Mouse (Mus musculus): ENCODE measurements around the gene Pkd1. TPM values are rescaled to one million over a fixed set of nuclear protein-coding genes. Genes with fewer than 3 reads are reported as not detected.

Gene Pkd1
- polyA plus RNA-seq, 1 experiment from 2014 or later: 37.9 TPM

DNA sequence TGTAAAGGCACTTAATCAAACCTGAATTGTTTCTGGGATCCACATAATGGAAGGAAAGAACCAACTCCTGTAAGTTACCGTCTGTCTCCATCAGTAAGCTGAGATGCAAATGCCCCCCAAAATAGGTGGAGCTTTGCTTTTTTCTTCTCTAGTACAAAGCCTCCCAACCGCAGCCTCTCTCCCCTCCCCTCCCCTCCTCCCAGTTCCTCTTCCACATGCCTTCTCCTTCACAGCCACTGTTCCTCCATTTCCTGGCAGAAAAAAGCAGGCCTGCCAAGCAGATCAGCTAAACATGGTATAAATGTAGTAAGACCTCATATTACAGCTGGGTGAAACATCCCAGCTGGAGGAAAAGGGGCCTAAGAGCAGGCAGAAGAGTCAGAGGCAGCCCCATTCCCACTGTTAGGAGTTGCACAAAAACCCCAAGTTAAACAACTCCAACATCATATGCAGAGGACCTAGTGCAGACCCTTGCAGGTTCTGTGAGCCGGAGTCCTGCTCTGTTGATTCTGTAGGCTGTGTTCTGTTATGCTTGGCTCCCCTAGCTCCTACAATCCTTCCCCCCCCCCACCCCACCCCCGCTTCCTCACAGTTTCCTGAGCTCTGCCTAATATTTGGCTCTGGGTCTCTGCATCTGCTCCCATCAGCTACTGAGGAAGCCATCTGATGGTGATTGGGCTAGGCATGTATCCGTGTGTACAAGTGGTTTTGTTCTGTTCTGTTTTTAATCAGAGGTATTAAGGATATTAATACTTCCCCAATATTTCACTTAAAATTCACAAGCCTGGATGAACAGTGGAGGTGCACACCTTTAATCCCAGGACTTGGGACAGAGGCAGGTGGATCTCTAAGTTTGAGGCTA is 34.2 kb downstream of the Pkd1 start:
- ATAC-seq (ENCODE audit: low read depth): no peak
- WGBS: 59% methylated on average over 5 of the region's 5 CpGs

DNA sequence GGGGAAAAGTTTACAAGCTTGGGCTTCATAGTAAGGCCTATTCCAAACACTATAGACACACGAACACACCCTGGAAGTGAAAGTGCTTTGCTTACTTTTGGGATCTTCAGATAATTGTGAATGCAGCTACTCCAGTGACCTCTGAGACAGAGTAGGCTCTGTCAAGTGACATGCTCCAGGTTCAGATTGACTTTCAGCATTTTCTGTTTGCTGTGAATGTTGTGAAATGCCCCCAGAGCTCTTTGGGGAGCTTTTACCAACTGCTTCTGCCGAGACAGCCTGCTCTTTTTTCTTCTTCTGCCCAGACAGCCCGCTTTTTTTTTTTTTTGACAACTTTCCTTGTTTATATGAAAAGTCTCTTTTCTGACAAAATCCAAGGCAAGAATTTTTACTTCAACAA is 34.9 kb downstream of the Pkd1 start:
- H3K4me3 ChIP-seq (ENCODE audit: low read depth, low read length): no peak overlapping the region
- 73% methylated on average over 3 of the region's 3 CpGs for WGBS
- ATAC-seq (ENCODE audit: low read depth): no peak
- H3K27ac ChIP-seq (replicated peaks; ENCODE audit: low read depth, low read length): no peak overlapping the region
- peaks cover 86% of the 10 kb centered on the region for H3K36me3 ChIP-seq (ENCODE audit: control insufficient read depth, insufficient read depth, low read length)
- no peak for DNase-seq (ENCODE audit: low spot score)
- H3K9me3 ChIP-seq (ENCODE audit: control insufficient read depth, low read length): no peaks in the 10 kb centered on the region
- no peaks in the 10 kb centered on the region for H3K4me1 ChIP-seq (ENCODE audit: control insufficient read depth, insufficient read depth, low read length)
- no peak overlapping the region for H3K4me2 ChIP-seq (ENCODE audit: low read depth, low read length)
- H3K9ac ChIP-seq (ENCODE audit: low read depth, low read length): no peak overlapping the region
- H3K27me3 ChIP-seq (replicated peaks; ENCODE audit: control insufficient read depth, insufficient read depth, low read length): no peaks in the 10 kb centered on the region

More for the DNA sequence above, 34.2 kb downstream of the Pkd1 start:
- Histone ChIP-seq H3K4me2 (ENCODE audit: low read depth, low read length) (no peak overlapping the region), H3K27ac (replicated peaks; ENCODE audit: low read depth, low read length) (no peak overlapping the region), H3K9me3 (ENCODE audit: control insufficient read depth, low read length) (no peaks in the 10 kb centered on the region), H3K4me1 (ENCODE audit: control insufficient read depth, insufficient read depth, low read length) (no peaks in the 10 kb centered on the region), H3K36me3 (ENCODE audit: control insufficient read depth, insufficient read depth, low read length) (peaks cover 88% of the 10 kb centered on the region), H3K27me3 (replicated peaks; ENCODE audit: control insufficient read depth, insufficient read depth, low read length) (no peaks in the 10 kb centered on the region), H3K4me3 (ENCODE audit: low read depth, low read length) (no peak overlapping the region), H3K9ac (ENCODE audit: low read depth, low read length) (no peak overlapping the region)
- DNase-seq (ENCODE audit: low spot score): no peak

DNA sequence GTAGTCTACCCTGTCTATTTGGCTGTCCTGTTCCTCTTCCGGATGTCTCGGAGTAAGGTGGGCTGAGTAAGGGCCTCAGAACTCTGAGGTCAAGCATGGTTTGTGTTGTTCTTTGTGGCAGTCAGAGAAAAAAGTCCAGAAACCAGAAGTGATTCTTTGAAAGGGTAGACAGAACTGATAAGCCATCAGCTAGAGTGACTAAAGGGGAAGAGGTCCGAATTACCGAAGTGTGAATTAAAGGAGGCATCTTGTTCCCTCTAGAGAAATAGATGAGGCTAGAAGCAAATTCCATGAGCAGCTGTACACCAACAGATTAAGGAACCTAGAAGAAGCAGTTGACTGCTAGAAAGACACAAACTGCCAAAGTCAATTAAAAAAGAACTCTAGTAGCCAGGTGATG is 36.9 kb downstream of the Pkd1 start:
- no peaks in the 10 kb centered on the region for H3K4me1 ChIP-seq (ENCODE audit: control insufficient read depth, insufficient read depth, low read length)
- no peaks in the 10 kb centered on the region for H3K27me3 ChIP-seq (replicated peaks; ENCODE audit: control insufficient read depth, insufficient read depth, low read length)
- no peak overlapping the region for H3K4me3 ChIP-seq (ENCODE audit: low read depth, low read length)
- ATAC-seq (ENCODE audit: low read depth): no peak
- H3K9ac ChIP-seq (ENCODE audit: low read depth, low read length): no peak overlapping the region
- 90% methylated on average over 4 of the region's 4 CpGs for WGBS
- no peaks in the 10 kb centered on the region for H3K9me3 ChIP-seq (ENCODE audit: control insufficient read depth, low read length)
- DNase-seq (ENCODE audit: low spot score): no peak
- H3K4me2 ChIP-seq (ENCODE audit: low read depth, low read length): no peak overlapping the region
- H3K36me3 ChIP-seq (ENCODE audit: control insufficient read depth, insufficient read depth, low read length): peaks cover 84% of the 10 kb centered on the region
- H3K27ac ChIP-seq (replicated peaks; ENCODE audit: low read depth, low read length): no peak overlapping the region

DNA sequence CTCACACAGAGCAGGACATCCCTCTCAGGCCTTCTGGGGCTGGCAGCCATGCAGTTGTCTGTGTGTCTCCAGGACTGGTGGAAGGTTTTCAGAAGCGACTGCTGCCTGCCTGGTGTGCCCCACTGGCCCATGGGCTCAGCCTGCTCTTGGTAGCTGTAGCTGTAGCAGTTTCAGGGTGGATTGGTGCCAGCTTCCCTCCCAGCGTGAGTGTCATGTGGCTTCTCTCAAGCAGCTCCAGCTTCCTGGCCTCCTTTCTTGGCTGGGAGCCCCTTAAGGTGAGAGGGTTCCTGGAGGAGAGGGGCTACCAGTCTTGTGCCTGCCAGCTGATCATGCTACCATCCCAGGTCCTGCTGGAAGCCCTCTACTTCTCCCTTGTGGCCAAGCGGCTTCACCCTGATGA is 41.3 kb downstream of the Pkd1 start:
- Histone ChIP-seq H3K4me1 (ENCODE audit: control insufficient read depth, insufficient read depth, low read length) (no peaks in the 10 kb centered on the region), H3K27me3 (replicated peaks; ENCODE audit: control insufficient read depth, insufficient read depth, low read length) (no peaks in the 10 kb centered on the region), H3K9me3 (ENCODE audit: control insufficient read depth, low read length) (no peaks in the 10 kb centered on the region), H3K4me3 (ENCODE audit: low read depth, low read length) (no peak overlapping the region), H3K4me2 (ENCODE audit: low read depth, low read length) (no peak overlapping the region), H3K9ac (ENCODE audit: low read depth, low read length) (no peak overlapping the region), H3K36me3 (ENCODE audit: control insufficient read depth, insufficient read depth, low read length) (peaks cover 92% of the 10 kb centered on the region), H3K27ac (replicated peaks; ENCODE audit: low read depth, low read length) (no peak overlapping the region)
- WGBS: 81% methylated on average over 3 of the region's 3 CpGs
- no peak for ATAC-seq (ENCODE audit: low read depth)
- DNase-seq (ENCODE audit: low spot score): no peak

DNA sequence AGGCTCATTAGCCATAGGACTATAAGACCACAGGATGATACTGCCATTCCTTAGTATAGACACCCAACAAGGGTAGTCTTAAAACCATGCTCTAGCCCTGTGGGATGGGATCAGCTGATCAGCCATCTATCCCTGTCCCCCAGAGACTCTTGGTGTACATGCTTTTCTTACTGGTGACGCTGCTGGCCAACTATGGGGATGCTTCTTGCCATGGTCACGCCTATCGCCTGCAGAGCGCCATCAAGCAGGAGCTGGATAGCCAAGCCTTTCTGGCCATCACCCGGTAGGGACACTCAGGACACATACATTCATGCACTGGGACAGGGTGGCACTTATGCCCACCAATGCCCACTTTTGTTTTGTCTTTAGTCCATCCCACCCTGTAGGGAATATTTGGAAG is 42.1 kb downstream of the Pkd1 start:
- DNase-seq (ENCODE audit: low spot score) (no peak), ATAC-seq (ENCODE audit: low read depth) (no peak)
- 94% methylated on average over 5 of the region's 5 CpGs for WGBS
- H3K36me3 ChIP-seq (ENCODE audit: control insufficient read depth, insufficient read depth, low read length): peaks cover 92% of the 10 kb centered on the region
- no peaks in the 10 kb centered on the region for H3K9me3 ChIP-seq (ENCODE audit: control insufficient read depth, low read length)
- H3K4me3 ChIP-seq (ENCODE audit: low read depth, low read length): no peak overlapping the region
- H3K4me1 ChIP-seq (ENCODE audit: control insufficient read depth, insufficient read depth, low read length): no peaks in the 10 kb centered on the region
- H3K9ac ChIP-seq (ENCODE audit: low read depth, low read length): no peak overlapping the region
- no peak overlapping the region for H3K4me2 ChIP-seq (ENCODE audit: low read depth, low read length)
- H3K27ac ChIP-seq (replicated peaks; ENCODE audit: low read depth, low read length): no peak overlapping the region
- no peaks in the 10 kb centered on the region for H3K27me3 ChIP-seq (replicated peaks; ENCODE audit: control insufficient read depth, insufficient read depth, low read length)

DNA sequence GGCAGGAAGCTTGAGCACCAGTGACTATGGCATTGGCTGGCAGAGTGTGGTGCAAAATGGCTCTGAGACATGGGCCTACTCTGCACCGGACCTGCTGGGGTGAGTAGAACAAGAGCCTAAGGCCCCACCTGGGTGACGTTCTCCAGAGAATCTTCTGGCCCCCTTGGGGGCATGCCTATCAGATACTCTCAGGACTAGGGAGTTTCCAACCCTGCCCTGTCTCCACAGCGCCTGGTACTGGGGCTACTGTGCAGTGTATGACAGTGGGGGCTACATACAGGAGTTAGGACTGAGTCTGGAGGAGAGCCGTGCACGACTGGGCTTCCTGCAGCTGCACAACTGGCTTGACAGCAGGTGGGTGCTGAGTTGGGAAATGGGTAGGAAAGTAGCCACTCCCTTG is 43.6 kb downstream of the Pkd1 start:
- no peak overlapping the region for H3K4me2 ChIP-seq (ENCODE audit: low read depth, low read length)
- DNase-seq (ENCODE audit: low spot score): no peak
- H3K36me3 ChIP-seq (ENCODE audit: control insufficient read depth, insufficient read depth, low read length): peaks cover 93% of the 10 kb centered on the region
- no peak overlapping the region for H3K4me3 ChIP-seq (ENCODE audit: low read depth, low read length)
- no peak overlapping the region for H3K9ac ChIP-seq (ENCODE audit: low read depth, low read length)
- no peaks in the 10 kb centered on the region for H3K9me3 ChIP-seq (ENCODE audit: control insufficient read depth, low read length)
- no peaks in the 10 kb centered on the region for H3K4me1 ChIP-seq (ENCODE audit: control insufficient read depth, insufficient read depth, low read length)
- no peak for ATAC-seq (ENCODE audit: low read depth)
- no peaks in the 10 kb centered on the region for H3K27me3 ChIP-seq (replicated peaks; ENCODE audit: control insufficient read depth, insufficient read depth, low read length)
- 94% methylated on average over 5 of the region's 5 CpGs for WGBS
- H3K27ac ChIP-seq (replicated peaks; ENCODE audit: low read depth, low read length): no peak overlapping the region

DNA sequence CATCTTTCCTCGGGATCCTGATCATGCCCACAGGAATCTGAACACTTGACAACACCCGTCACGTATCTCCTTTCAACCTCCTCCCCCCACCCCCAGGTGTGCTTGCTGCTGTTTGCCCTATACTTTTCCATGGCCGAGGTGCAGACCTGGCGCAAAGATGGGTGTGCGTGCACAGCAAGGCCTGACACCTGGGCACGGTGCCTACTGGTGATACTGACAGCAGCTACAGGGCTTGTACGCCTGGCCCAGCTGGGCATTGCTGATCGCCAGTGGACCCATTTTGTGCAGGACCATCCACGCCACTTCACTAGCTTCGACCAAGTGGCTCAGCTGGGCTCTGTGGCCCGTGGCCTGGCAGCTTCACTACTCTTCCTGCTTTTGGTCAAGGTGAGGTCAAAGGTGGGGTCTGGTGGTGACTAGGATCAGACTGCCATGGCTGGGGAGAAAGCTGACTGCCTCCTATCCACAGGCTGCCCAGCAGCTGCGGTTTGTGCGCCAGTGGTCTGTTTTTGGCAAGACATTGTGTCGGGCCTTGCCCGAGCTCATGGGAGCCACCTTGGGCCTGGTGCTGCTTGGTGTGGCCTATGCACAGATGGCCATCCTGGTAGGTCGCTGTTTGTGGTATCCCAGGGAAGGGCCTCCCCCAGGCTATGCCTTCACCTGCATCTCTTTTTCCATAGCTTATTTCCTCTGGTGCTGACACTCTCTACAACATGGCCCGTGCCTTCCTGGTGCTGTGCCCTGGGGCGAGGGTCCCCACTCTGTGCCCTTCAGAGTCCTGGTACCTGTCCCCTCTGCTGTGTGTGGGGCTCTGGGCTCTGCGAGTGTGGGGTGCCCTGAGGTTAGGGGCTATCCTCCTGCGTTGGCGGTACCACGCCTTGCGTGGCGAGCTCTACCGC is 44.6 kb downstream of the Pkd1 start:
- H3K36me3 ChIP-seq (ENCODE audit: control insufficient read depth, insufficient read depth, low read length): peaks cover 97% of the 10 kb centered on the region

DNA sequence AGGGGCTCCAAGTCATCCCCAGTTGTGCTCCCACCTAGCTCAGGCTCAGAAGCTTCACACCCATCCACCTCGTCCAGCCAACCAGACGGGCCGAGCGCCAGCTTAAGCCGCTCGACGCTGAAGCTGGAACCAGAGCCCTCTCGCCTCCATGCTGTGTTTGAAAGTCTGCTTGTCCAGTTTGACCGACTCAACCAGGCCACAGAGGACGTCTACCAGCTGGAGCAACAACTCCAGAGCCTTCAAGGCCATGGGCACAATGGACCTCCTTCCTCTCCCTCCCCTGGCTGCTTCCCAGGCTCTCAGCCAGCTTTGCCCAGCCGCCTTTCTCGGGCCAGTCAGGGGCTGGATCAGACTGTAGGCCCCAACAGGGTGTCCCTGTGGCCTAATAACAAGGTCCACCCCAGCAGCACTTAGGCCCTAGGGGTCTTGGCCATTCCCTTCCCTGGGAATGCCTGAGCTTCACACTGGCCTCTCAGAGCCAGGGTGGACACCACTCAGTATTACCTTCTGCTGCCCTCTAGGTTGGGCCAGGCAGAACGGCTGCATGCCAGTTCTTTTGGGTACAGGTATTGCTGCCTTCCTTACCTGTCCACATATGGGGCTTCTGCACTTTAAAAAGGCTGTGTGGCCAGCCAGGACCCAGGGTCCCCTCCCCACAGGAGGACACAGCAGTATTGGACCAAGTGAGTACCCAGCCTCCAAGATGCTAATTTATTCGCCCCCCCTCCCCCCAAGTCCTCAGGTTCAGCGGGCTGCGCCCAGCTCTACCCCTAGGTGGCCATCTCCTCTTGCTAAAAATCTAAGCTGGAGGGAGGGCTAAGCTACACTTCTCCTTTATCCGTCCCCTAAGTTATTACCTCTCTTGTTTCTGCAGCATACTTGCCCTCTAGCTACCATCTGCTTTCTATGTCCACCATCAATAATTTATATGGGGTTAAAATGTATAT is 45.8 kb downstream of the Pkd1 start:
- ATAC-seq (ENCODE audit: low read depth): no peak
- Histone ChIP-seq H3K27me3 (replicated peaks; ENCODE audit: control insufficient read depth, insufficient read depth, low read length) (no peaks in the 10 kb centered on the region), H3K4me1 (ENCODE audit: control insufficient read depth, insufficient read depth, low read length) (no peaks in the 10 kb centered on the region), H3K9ac (ENCODE audit: low read depth, low read length) (no peak overlapping the region), H3K4me3 (ENCODE audit: low read depth, low read length) (no peak overlapping the region), H3K36me3 (ENCODE audit: control insufficient read depth, insufficient read depth, low read length) (peaks cover 98% of the 10 kb centered on the region), H3K27ac (replicated peaks; ENCODE audit: low read depth, low read length) (no peak overlapping the region), H3K4me2 (ENCODE audit: low read depth, low read length) (no peak overlapping the region), H3K9me3 (ENCODE audit: control insufficient read depth, low read length) (no peaks in the 10 kb centered on the region)
- 75% methylated on average over 17 of the region's 17 CpGs for WGBS
- DNase-seq (ENCODE audit: low spot score): no peak

More for the DNA sequence above, 44.6 kb downstream of the Pkd1 start:
- Histone ChIP-seq H3K4me3 (ENCODE audit: low read depth, low read length) (no peak overlapping the region), H3K27me3 (replicated peaks; ENCODE audit: control insufficient read depth, insufficient read depth, low read length) (no peaks in the 10 kb centered on the region), H3K4me1 (ENCODE audit: control insufficient read depth, insufficient read depth, low read length) (no peaks in the 10 kb centered on the region), H3K9me3 (ENCODE audit: control insufficient read depth, low read length) (no peaks in the 10 kb centered on the region), H3K27ac (replicated peaks; ENCODE audit: low read depth, low read length) (no peak overlapping the region), H3K9ac (ENCODE audit: low read depth, low read length) (no peak overlapping the region; the same call in 1 of the 2 replicates), H3K4me2 (ENCODE audit: low read depth, low read length) (no peak overlapping the region)
- 91% methylated on average over 24 of the region's 26 CpGs for WGBS
- ATAC-seq (ENCODE audit: low read depth) (no peak), DNase-seq (ENCODE audit: low spot score) (no peak)
